Mouse (Mus musculus): ENCODE data around the gene Prc1.

The Prc1 gene

GRCm38 (mm10) chr7:80336932-80337331 is 42.7 kb downstream of the Prc1 start:
- no peak for DNase-seq (ENCODE audit: low spot score in 2 of 2)

- DNase-seq (ENCODE audit: low spot score in 2 of 2): no peak
Measured at GRCm38 (mm10) chr7:80339371-80339770, 45.1 kb downstream of the Prc1 start.

GRCm38 (mm10) chr7:80339793-80340628 is 45.8 kb downstream of the Prc1 start:
- DNase-seq (ENCODE audit: low spot score in 2 of 2): peak; percentile 96 to 98

GRCm38 (mm10) chr7:80340793-80341192 is 46.5 kb downstream of the Prc1 start, which contains the start of gene Unc45a:
Gene Unc45a (minus strand): TSS chr7:80341005.
- DNase-seq (ENCODE audit: low spot score in 2 of 2): peak in 1 of 2 experiments; percentile 49

GRCm38 (mm10) chr7:80341793-80342192 is 47.5 kb downstream of the Prc1 start:
- DNase-seq (ENCODE audit: low spot score in 2 of 2): no peak

- peak; percentile 92 to 93 for DNase-seq (ENCODE audit: low spot score in 2 of 2)
Measured at GRCm38 (mm10) chr7:80342858-80343257, 48.6 kb downstream of the Prc1 start, which contains the start of gene Hddc3. Gene Hddc3 (plus strand): TSS chr7:80343104.

- DNase-seq (ENCODE audit: low spot score in 2 of 2): no peak
Measured at GRCm38 (mm10) chr7:80343270-80344018, 49.2 kb downstream of the Prc1 start.

GRCm38 (mm10) chr7:80346173-80346572 is 51.9 kb downstream of the Prc1 start:
- no peak for DNase-seq (ENCODE audit: low spot score in 2 of 2)

GRCm38 (mm10) chr7:80346830-80347229 is 52.6 kb downstream of the Prc1 start:
- DNase-seq (ENCODE audit: low spot score in 2 of 2): no peak

- no peak for DNase-seq (ENCODE audit: low spot score in 2 of 2)
Measured at GRCm38 (mm10) chr7:80347670-80348586, 53.7 kb downstream of the Prc1 start.

- no peak for DNase-seq (ENCODE audit: low spot score in 2 of 2)
Measured at GRCm38 (mm10) chr7:80350808-80351207, 56.6 kb downstream of the Prc1 start.

- no peak for DNase-seq (ENCODE audit: low spot score in 2 of 2)
Measured at GRCm38 (mm10) chr7:80352920-80353319, 58.7 kb downstream of the Prc1 start.

- DNase-seq (ENCODE audit: low spot score in 2 of 2): no peak
Measured at GRCm38 (mm10) chr7:80356351-80356750, 62.1 kb downstream of the Prc1 start.

GRCm38 (mm10) chr7:80357156-80357555 is 62.9 kb downstream of the Prc1 start:
- DNase-seq (ENCODE audit: low spot score in 2 of 2): peak in 1 of 2 experiments; percentile 34

- no peak for DNase-seq (ENCODE audit: low spot score in 2 of 2)
Measured at GRCm38 (mm10) chr7:80358039-80358438, 63.8 kb downstream of the Prc1 start.

GRCm38 (mm10) chr7:80360435-80360834 is 66.2 kb downstream of the Prc1 start:
- DNase-seq (ENCODE audit: low spot score in 2 of 2): no peak

- DNase-seq (ENCODE audit: low spot score in 2 of 2): no peak
Measured at GRCm38 (mm10) chr7:80365759-80366158, 71.5 kb downstream of the Prc1 start.
